Mouse (Mus musculus) heart, embryonic 12.5 days (tissue): ENCODE results near the gene Rbp4. TPM values are rescaled to one million over a fixed set of nuclear protein-coding genes. Genes with fewer than 3 reads are reported as not detected.

Experiments
- ATAC-seq: fragments of 200-750 bp; cut with Nextera tagmentation; 2 replicates; pipeline ENCODE4 v1.8.0; 2017; ENCODE audit warnings: moderate TSS enrichment, moderate library complexity; ENCODE audit not compliant: insufficient number of reproducible peaks, low FRiP score
- H3K27ac ChIP-seq: fragments of 300-500 bp; sonication (generic); 2 replicates; pipeline ENCODE4 v1.5.1; 2016; ENCODE audit warnings: mild to moderate bottlenecking, moderate library complexity; ENCODE audit not compliant: poor library complexity, severe bottlenecking
- H3K27me3 ChIP-seq: fragments of 300-500 bp; sonication (generic); replicated peaks from 2 replicates; pipeline ENCODE4 v1.6.1; 2016; ENCODE audit warnings: mild to moderate bottlenecking, moderate library complexity
- H3K36me3 ChIP-seq: fragments of 300-500 bp; sonication (generic); 2 replicates; pipeline ENCODE4 v1.6.1; 2016; ENCODE audit warnings: mild to moderate bottlenecking, moderate library complexity
- H3K4me1 ChIP-seq: fragments of 300-500 bp; sonication (generic); replicated peaks from 2 replicates; pipeline ENCODE4 v1.6.1; 2016; ENCODE audit warnings: mild to moderate bottlenecking
- H3K4me2 ChIP-seq: fragments of 300-500 bp; sonication (generic); 2 replicates; pipeline ENCODE4 v1.6.1; 2016; ENCODE audit warnings: mild to moderate bottlenecking, moderate library complexity
- H3K4me3 ChIP-seq: fragments of 300-500 bp; sonication (generic); 2 replicates; pipeline ENCODE4 v1.5.1; 2016; ENCODE audit warnings: mild to moderate bottlenecking
- H3K9ac ChIP-seq: fragments of 300-500 bp; sonication (generic); 2 replicates; pipeline ENCODE4 v1.6.1; 2016; ENCODE audit warnings: mild to moderate bottlenecking, moderate library complexity
- H3K9me3 ChIP-seq: fragments of 300-500 bp; sonication (generic); replicated peaks from 2 replicates; pipeline ENCODE4 v1.6.1; 2016; ENCODE audit warnings: mild to moderate bottlenecking, moderate library complexity
- WGBS: fragments of 180-500 bp; shearing (Covaris S2); methylation state at CpG from one replicate; pipeline ENCODE4 v1.1.7; 2016; 5-methylcytosine and 5-hydroxymethylcytosine counted together
- polyA plus RNA-seq: library from polyadenylated mRNA; unstranded; fragments of >200 nt; fragmentation: Nextera tagmentation; extraction: Ambion mirVana; gene quantifications from 2 replicates; pipeline ENCODE4 v1.2.1, GENCODE M21; 2016

Rbp4 gene
- 5.9 and 24.1 TPM in 2 replicates for polyA plus RNA-seq

- H3K4me2 ChIP-seq: peak within 1 kb of the TSS; percentile 96
- H3K4me1 ChIP-seq: no peaks in the 10 kb centered on the region
- H3K9me3 ChIP-seq: no peaks in the 10 kb centered on the region
- no peaks in the 10 kb centered on the region for H3K36me3 ChIP-seq
- H3K4me3 ChIP-seq: peak within 1 kb of the TSS; percentile 61
- H3K27ac ChIP-seq: no peak within 1 kb of the TSS
- H3K9ac ChIP-seq: peak within 1 kb of the TSS; percentile 64
- no peak for ATAC-seq
- H3K27me3 ChIP-seq: peaks cover 51% of the 10 kb centered on the region
- WGBS: 64% methylated on average over 6 of the region's 6 CpGs
Observed at GRCm38 (mm10) chr19:38125219-38125610, at the start of gene Rbp4. Gene Rbp4 (minus strand): TSS chr19:38125281.

GRCm38 (mm10) chr19:38164633-38165032 lies 39.6 kb upstream of the Rbp4 start:
- Histone ChIP-seq H3K4me3 (no peak overlapping the region), H3K36me3 (no peaks in the 10 kb centered on the region), H3K9me3 (no peaks in the 10 kb centered on the region), H3K4me2 (no peak overlapping the region), H3K27me3 (no peaks in the 10 kb centered on the region), H3K4me1 (0 out of 2 replicates have a peak, but pooled peaks cover 1% of the 10 kb centered on the region), H3K9ac (no peak overlapping the region), H3K27ac (no peak overlapping the region)
- WGBS: 53% methylated on average over 2 of the region's 2 CpGs
- no peak for ATAC-seq

DNA sequence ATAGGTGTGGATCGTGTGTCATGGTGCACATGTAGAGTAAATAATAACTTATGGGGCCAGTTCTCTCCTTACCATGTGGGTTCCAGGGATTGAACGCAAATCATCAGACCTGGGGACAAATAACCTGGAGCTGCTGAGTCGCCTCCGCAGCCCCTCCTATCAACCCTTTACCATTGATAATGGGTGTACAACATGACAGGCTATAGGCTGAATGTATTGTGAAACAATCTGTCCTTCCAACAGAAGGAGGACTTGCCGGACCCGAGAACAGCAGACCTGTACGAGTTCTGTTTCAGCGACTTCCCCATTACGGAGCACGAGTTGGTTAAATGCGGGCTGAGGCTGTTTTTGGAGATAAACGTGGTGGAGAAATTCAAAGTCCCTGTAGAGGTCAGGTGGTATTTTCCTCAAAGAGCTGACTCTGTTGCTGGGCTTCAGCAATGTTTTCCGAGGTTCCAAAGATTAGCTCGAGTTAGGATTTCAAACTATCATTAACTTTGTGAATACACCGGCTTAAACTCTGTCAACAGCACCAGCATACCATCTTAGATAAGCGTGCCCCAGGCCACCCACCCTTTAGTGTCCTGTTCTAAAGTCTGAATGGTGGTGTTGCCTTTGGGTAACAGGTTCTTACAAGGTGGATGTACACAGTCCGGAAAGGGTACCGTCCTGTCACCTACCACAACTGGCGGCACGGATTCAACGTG lies 36.7 kb upstream of the Rbp4 start:
- H3K9me3 ChIP-seq: no peaks in the 10 kb centered on the region
- H3K4me3 ChIP-seq: no peak overlapping the region
- H3K4me2 ChIP-seq: no peak overlapping the region
- no peaks in the 10 kb centered on the region for H3K4me1 ChIP-seq
- no peak for ATAC-seq
- H3K36me3 ChIP-seq: no peaks in the 10 kb centered on the region
- 81% methylated on average over 21 of the region's 21 CpGs for WGBS
- H3K27me3 ChIP-seq: no peaks in the 10 kb centered on the region
- no peak overlapping the region for H3K9ac ChIP-seq
- no peak overlapping the region for H3K27ac ChIP-seq

GRCm38 (mm10) chr19:38156243-38156642 lies 31.2 kb upstream of the Rbp4 start:
- Histone ChIP-seq H3K27ac (no peak overlapping the region), H3K27me3 (no peaks in the 10 kb centered on the region), H3K4me3 (no peak overlapping the region), H3K36me3 (no peaks in the 10 kb centered on the region), H3K4me2 (no peak overlapping the region), H3K9ac (no peak overlapping the region), H3K4me1 (no peaks in the 10 kb centered on the region), H3K9me3 (no peaks in the 10 kb centered on the region)
- WGBS: 91% methylated on average over 1 of the region's 1 CpGs
- no peak for ATAC-seq

DNA sequence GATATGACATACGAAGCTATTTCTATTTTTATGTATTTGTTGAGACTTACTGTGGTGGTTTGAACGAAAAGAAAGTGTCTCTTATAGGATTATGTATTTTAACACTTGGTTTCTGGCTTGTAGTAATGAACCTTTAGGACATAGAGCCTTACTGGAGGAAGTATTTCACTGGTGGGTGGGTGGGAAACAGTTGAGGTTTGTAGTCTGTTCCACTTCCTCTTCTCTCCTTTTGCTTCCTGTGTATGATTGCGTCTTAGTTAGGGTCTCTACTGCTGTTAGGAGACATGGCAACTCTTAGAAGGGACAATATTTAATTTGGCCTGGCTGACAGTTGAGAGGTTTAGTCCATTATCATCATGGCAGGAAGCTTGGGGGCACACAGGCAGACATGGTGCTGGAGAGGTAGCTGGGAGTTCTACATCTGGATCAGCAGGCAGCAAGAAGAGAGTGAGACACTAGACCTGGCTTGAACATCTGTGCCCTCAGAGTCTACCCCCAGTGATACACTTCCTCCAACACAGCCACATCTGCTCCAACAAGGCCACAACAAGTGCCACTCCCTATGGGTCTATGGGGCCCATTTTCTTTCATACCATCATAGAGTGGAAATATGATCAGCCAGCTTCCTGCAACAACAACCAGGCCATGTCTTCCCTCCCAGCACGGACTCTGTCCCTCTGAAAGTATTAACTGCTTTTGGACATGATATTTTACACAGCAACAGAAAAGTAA lies 18.6 kb upstream of the Rbp4 start:
- H3K4me3 ChIP-seq: no peak overlapping the region
- no peaks in the 10 kb centered on the region for H3K27me3 ChIP-seq
- no peaks in the 10 kb centered on the region for H3K9me3 ChIP-seq
- H3K27ac ChIP-seq: no peak overlapping the region
- H3K4me1 ChIP-seq: no peaks in the 10 kb centered on the region
- H3K9ac ChIP-seq: no peak overlapping the region
- no peaks in the 10 kb centered on the region for H3K36me3 ChIP-seq
- WGBS: 59% methylated on average over 4 of the region's 4 CpGs
- ATAC-seq: no peak
- H3K4me2 ChIP-seq: no peak overlapping the region

GRCm38 (mm10) chr19:38134806-38135205 lies 9.7 kb upstream of the Rbp4 start:
- Histone ChIP-seq H3K27me3 (no peaks in the 10 kb centered on the region), H3K9ac (no peak overlapping the region), H3K4me1 (peaks cover 8% of the 10 kb centered on the region; the same call in 1 of the 2 replicates), H3K36me3 (no peaks in the 10 kb centered on the region), H3K4me2 (no peak overlapping the region), H3K4me3 (no peak overlapping the region), H3K27ac (no peak overlapping the region), H3K9me3 (no peaks in the 10 kb centered on the region)
- no peak for ATAC-seq
- 79% methylated on average over 6 of the region's 6 CpGs for WGBS

DNA sequence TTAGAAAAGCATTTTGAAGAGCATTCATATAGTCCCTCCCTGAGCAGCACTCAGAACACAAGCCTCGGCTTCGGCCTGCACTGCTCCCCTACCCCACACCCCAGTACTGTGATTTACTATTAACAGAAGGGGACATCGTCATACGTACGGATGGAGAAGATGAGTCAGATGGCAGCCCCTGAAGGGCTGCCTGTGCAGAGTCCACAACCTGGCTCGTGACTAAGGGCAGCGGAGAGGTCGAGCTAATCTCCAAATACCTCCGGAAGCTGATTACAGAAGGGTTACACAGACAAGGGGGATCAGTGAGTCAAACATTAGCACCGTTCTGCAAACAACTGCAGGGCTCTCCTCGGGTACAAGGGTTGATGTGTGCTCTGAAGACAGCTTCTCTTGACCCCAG lies 8.9 kb upstream of the Rbp4 start:
- WGBS: 22% methylated on average over 11 of the region's 11 CpGs
- Histone ChIP-seq H3K4me3 (no peak overlapping the region), H3K36me3 (no peaks in the 10 kb centered on the region), H3K9ac (no peak overlapping the region), H3K9me3 (no peaks in the 10 kb centered on the region), H3K27me3 (no peaks in the 10 kb centered on the region), H3K4me1 (peaks cover 8% of the 10 kb centered on the region; the same call in 1 of the 2 replicates), H3K27ac (no peak overlapping the region), H3K4me2 (peak overlapping the region; percentile 22; the same call in 1 of the 2 replicates)
- ATAC-seq: peak; percentile 39

- no peaks in the 10 kb centered on the region for H3K9me3 ChIP-seq
- H3K9ac ChIP-seq: no peak within 1 kb of the TSS
- no peaks in the 10 kb centered on the region; the same call in 1 of the 2 replicates for H3K27me3 ChIP-seq
- no peak for ATAC-seq
- H3K4me1 ChIP-seq: peaks cover 8% of the 10 kb centered on the region; the same call in 1 of the 2 replicates
- H3K36me3 ChIP-seq: no peaks in the 10 kb centered on the region
- no peak within 1 kb of the TSS for H3K4me3 ChIP-seq
- H3K4me2 ChIP-seq: no peak within 1 kb of the TSS
- WGBS: 80% methylated on average over 6 of the region's 6 CpGs
- no peak within 1 kb of the TSS for H3K27ac ChIP-seq
Observed at GRCm38 (mm10) chr19:38132481-38132880, 7.4 kb upstream of the Rbp4 start, which contains the start of gene Pde6c. Gene Pde6c (plus strand): TSS chr19:38132781.

GRCm38 (mm10) chr19:38126656-38127055 lies 1.6 kb upstream of the Rbp4 start:
- Histone ChIP-seq H3K4me2 (no peak overlapping the region), H3K27ac (no peak overlapping the region), H3K9me3 (no peaks in the 10 kb centered on the region), H3K36me3 (no peaks in the 10 kb centered on the region), H3K4me3 (no peak overlapping the region), H3K27me3 (peaks cover 42% of the 10 kb centered on the region), H3K9ac (no peak overlapping the region), H3K4me1 (no peaks in the 10 kb centered on the region)
- whole genome bisulfite sequencing: 67% methylated on average over 8 of the region's 8 CpGs
- no peak for ATAC-seq

- H3K27me3 ChIP-seq: peaks cover 56% of the 10 kb centered on the region
- H3K4me2 ChIP-seq: peak overlapping the region; percentile 96
- H3K4me1 ChIP-seq: no peaks in the 10 kb centered on the region
- no peaks in the 10 kb centered on the region for H3K36me3 ChIP-seq
- H3K27ac ChIP-seq: no peak overlapping the region
- ATAC-seq: peak; percentile 63
- peak overlapping the region; percentile 61 for H3K4me3 ChIP-seq
- H3K9ac ChIP-seq: peak overlapping the region; percentile 64
- H3K9me3 ChIP-seq: no peaks in the 10 kb centered on the region
- WGBS: 1% methylated on average over 77 of the region's 77 CpGs
Observed at GRCm38 (mm10) chr19:38124401-38125218, 471 bp downstream of the Rbp4 start.

DNA sequence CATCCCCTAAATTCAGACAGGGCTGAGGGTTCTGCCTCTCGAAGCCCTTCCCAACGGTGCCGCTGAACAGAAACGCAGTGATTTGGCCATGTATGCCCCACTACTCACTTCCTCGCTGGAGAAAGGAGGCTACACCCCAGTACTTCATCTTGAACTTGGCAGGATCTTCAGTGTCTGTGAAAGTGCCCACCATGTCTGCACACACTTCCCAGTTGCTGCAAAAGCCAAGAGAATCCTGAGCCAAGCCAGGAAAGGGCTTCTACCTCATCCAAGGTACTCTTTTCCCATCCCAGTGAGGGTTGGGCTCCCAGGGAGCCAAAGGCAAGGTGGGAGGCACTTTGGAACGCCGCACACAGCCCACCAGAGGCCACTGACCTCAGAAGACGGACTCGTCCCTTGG lies 1.2 kb downstream of the Rbp4 start:
- peak overlapping the region; percentile 61 for H3K4me3 ChIP-seq
- no peak overlapping the region for H3K9ac ChIP-seq
- H3K27ac ChIP-seq: no peak overlapping the region
- H3K4me1 ChIP-seq: no peaks in the 10 kb centered on the region
- no peaks in the 10 kb centered on the region for H3K9me3 ChIP-seq
- no peak for ATAC-seq
- H3K27me3 ChIP-seq: peaks cover 56% of the 10 kb centered on the region
- H3K36me3 ChIP-seq: no peaks in the 10 kb centered on the region
- 20% methylated on average over 9 of the region's 9 CpGs for WGBS
- peak overlapping the region; percentile 96 for H3K4me2 ChIP-seq
